Mouse (Mus musculus) liver, embryonic 14.5 days (tissue): ENCODE measurements at regions not wholly inside any gene's neighbourhood (a gene's known extent, or its start where the extent isn't known, plus 50 kb on each side); places are given as distances from the start of the nearest gene placed in this dataset.

Experiments used
- ATAC-seq: fragments of 200-750 bp; cut with Nextera tagmentation; 2 replicates; pipeline ENCODE4 v1.8.0; 2017; ENCODE audit warnings: moderate number of reproducible peaks, mild to moderate bottlenecking, moderate library complexity; ENCODE audit not compliant: insufficient read depth
- DNase-seq, 3 experiments: peaks; one replicate each; pipeline ENCODE4 v3.0.0-alpha.2; 2012 to 2013; ENCODE audit warnings: low read depth in 3 of 3, low spot score in 3 of 3
- H3K27ac ChIP-seq: fragments of 300-500 bp; sonication (generic); 2 replicates; pipeline ENCODE4 v1.5.1; 2014; ENCODE audit warnings: moderate library complexity, mild to moderate bottlenecking, control low read depth, inconsistent platforms
- H3K27me3 ChIP-seq: fragments of 300-500 bp; sonication (generic); 2 replicates; pipeline ENCODE4 v1.6.1; 2014; ENCODE audit warnings: mild to moderate bottlenecking, low read length, moderate library complexity; ENCODE audit not compliant: control insufficient read depth, insufficient read depth
- H3K36me3 ChIP-seq: fragments of 300-500 bp; sonication (generic); replicated peaks from 2 replicates; pipeline ENCODE4 v1.6.1; 2014; ENCODE audit warnings: low read depth; ENCODE audit not compliant: control insufficient read depth, insufficient read depth
- H3K4me1 ChIP-seq, 2 experiments: fragments of 200-500 bp in 1 of 2; fragments of 300-500 bp in 1 of 2; sonication (generic) in 1 of 2; replicated peaks; 2 replicates each; pipeline ENCODE4 v1.6.1; 2012 to 2014; ENCODE audit warnings: antibody characterized with exemption in 1 of 2, inconsistent platforms in 1 of 2, low read length in 1 of 2; ENCODE audit not compliant: control insufficient read depth in 2 of 2, insufficient read depth in 2 of 2
- H3K4me2 ChIP-seq: fragments of 300-500 bp; sonication (generic); 2 replicates; pipeline ENCODE4 v1.6.1; 2014; ENCODE audit warnings: low read depth, mild to moderate bottlenecking, control low read depth, moderate library complexity
- H3K4me3 ChIP-seq, 2 experiments: fragments of 200-500 bp in 1 of 2; fragments of 300-500 bp in 1 of 2; sonication (generic) in 1 of 2; 2 replicates each; pipeline ENCODE4 v1.5.1; 2012 to 2014; ENCODE audit warnings: low read depth in 2 of 2, low read length in 2 of 2, mild to moderate bottlenecking in 2 of 2, control low read depth in 1 of 2, inconsistent platforms in 1 of 2, moderate library complexity in 1 of 2; ENCODE audit not compliant: insufficient read depth in 1 of 2
- H3K9ac ChIP-seq: fragments of 300-500 bp; sonication (generic); replicated peaks from 2 replicates; pipeline ENCODE4 v1.6.1; 2014; ENCODE audit warnings: mild to moderate bottlenecking, control low read depth, moderate library complexity
- H3K9me3 ChIP-seq: fragments of 300-500 bp; sonication (generic); 2 replicates; pipeline ENCODE4 v1.6.1; 2016; ENCODE audit warnings: low read length, mixed read lengths; ENCODE audit not compliant: control insufficient read depth
- CTCF ChIP-seq: IDR thresholded peaks from 2 replicates; pipeline ENCODE4 v1.5.1; 2016; ENCODE audit warnings: antibody characterized with exemption, low read depth, control low read depth
- EP300 ChIP-seq: IDR thresholded peaks from 2 replicates; pipeline ENCODE4 v1.6.1; 2016; ENCODE audit warnings: antibody characterized with exemption, low read depth
- WGBS: fragments of 180-500 bp; shearing (Covaris S2); extraction: QIAGEN DNeasy Blood & Tissue Kit; methylation state at CpG from one replicate; pipeline ENCODE4 v1.1.7; 2014; ENCODE audit not compliant: insufficient replicate concordance; 5-methylcytosine and 5-hydroxymethylcytosine counted together

- no peak overlapping the region for H3K9ac ChIP-seq
- WGBS = 73% methylated on average over 1 of the region's 1 CpGs
- no peaks in the 10 kb centered on the region for H3K36me3 ChIP-seq
- no peak overlapping the region for H3K27ac ChIP-seq
- H3K4me3 ChIP-seq = no peak overlapping the region
- no peak for TF ChIP-seq CTCF
- TF ChIP-seq EP300 = no peak
- no peaks in the 10 kb centered on the region for H3K9me3 ChIP-seq
- H3K27me3 ChIP-seq = no peaks in the 10 kb centered on the region
- no peak overlapping the region for H3K4me2 ChIP-seq
- DNase-seq (no peak), ATAC-seq (no peak)
- H3K4me1 ChIP-seq = no peaks in the 10 kb centered on the region
Measured at GRCm38 (mm10) chr1:144343820-144344219, 94.8 kb upstream of the Rgs1 start.

- Histone ChIP-seq H3K36me3 (no peaks in the 10 kb centered on the region), H3K4me2 (no peak overlapping the region), H3K9ac (no peak overlapping the region), H3K4me1 (no peaks in the 10 kb centered on the region), H3K27ac (no peak overlapping the region), H3K4me3 (no peak overlapping the region), H3K27me3 (no peaks in the 10 kb centered on the region), H3K9me3 (no peaks in the 10 kb centered on the region)
- DNase-seq = no peak
- no peak for TF ChIP-seq EP300
- no peak for TF ChIP-seq CTCF
- WGBS = 47% methylated on average over 5 of the region's 5 CpGs
- ATAC-seq = no peak
Measured at GRCm38 (mm10) chr1:144343299-144343698, 94.3 kb upstream of the Rgs1 start.

DNA sequence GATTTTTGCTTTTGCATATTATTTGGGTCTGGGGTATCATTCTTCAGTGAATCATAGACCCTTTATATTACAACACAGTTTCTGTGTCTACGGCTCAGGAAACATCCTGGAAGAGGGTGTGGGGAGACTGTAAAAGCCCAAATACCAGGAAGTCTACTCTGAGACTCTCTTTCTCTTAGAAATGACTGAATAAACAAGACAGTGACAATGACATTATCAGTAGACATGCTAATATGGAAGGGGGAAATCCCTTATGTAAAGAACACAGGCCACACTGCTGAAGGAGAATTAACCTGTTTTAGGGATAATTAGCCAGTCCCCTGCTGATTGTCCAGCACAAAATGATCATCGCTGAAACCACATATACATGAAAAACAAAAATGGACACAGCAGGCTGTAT, 88.5 kb upstream of the Rgs1 start:
- Histone ChIP-seq H3K4me1 (no peaks in the 10 kb centered on the region), H3K36me3 (no peaks in the 10 kb centered on the region), H3K4me2 (no peak overlapping the region), H3K9me3 (no peaks in the 10 kb centered on the region), H3K9ac (no peak overlapping the region), H3K27ac (no peak overlapping the region), H3K4me3 (no peak overlapping the region), H3K27me3 (no peaks in the 10 kb centered on the region)
- ATAC-seq (no peak), DNase-seq (no peak)
- TF ChIP-seq EP300 = no peak
- WGBS = 61% methylated on average over 2 of the region's 2 CpGs

GRCm38 (mm10) chr1:144330365-144331050, 81.5 kb upstream of the Rgs1 start:
- no peak overlapping the region for H3K27ac ChIP-seq
- no peaks in the 10 kb centered on the region for H3K4me1 ChIP-seq
- DNase-seq (no peak), ATAC-seq (no peak)
- no peak overlapping the region for H3K4me3 ChIP-seq
- H3K4me2 ChIP-seq = no peak overlapping the region
- H3K27me3 ChIP-seq = no peaks in the 10 kb centered on the region
- no peak for TF ChIP-seq CTCF
- TF ChIP-seq EP300 = no peak
- no peaks in the 10 kb centered on the region for H3K9me3 ChIP-seq
- no peak overlapping the region for H3K9ac ChIP-seq
- 40% methylated on average over 8 of the region's 8 CpGs for WGBS
- no peaks in the 10 kb centered on the region for H3K36me3 ChIP-seq

GRCm38 (mm10) chr1:144319406-144319805, 70.4 kb upstream of the Rgs1 start:
- ATAC-seq = no peak
- H3K4me1 ChIP-seq = peaks cover 0 to 2% of the 10 kb centered on the region in 2 experiments; a peak in 3 of 4 replicates

More at GRCm38 (mm10) chr1:144319406-144319805, 70.4 kb upstream of the Rgs1 start:
- H3K27me3 ChIP-seq = no peaks in the 10 kb centered on the region
- H3K36me3 ChIP-seq = no peaks in the 10 kb centered on the region
- no peak overlapping the region for H3K4me3 ChIP-seq
- H3K9ac ChIP-seq = no peak overlapping the region
- 51% methylated on average over 6 of the region's 6 CpGs for WGBS
- no peak overlapping the region for H3K27ac ChIP-seq
- DNase-seq = no peak
- TF ChIP-seq CTCF = no peak
- no peak for TF ChIP-seq EP300
- no peak overlapping the region for H3K4me2 ChIP-seq
- H3K9me3 ChIP-seq = no peaks in the 10 kb centered on the region
